Mouse (Mus musculus) testis, adult 2 months (tissue): ENCODE data around the gene Zfp654.

ENCODE experiments used
- CTCF ChIP-seq: fragments of 200-500 bp; IDR thresholded peaks from 2 replicates; pipeline ENCODE4 v1.5.1; 2012; ENCODE audit warnings: low read depth, mild to moderate bottlenecking, inconsistent platforms, low read length, moderate library complexity; ENCODE audit not compliant: control insufficient read depth, insufficient read depth, insufficient replicate concordance
- POLR2A ChIP-seq: fragments of 200-500 bp; IDR thresholded peaks from 2 replicates; pipeline ENCODE4 v1.6.1; 2012; ENCODE audit warnings: low read depth, mild to moderate bottlenecking, inconsistent platforms, low read length, moderate library complexity; ENCODE audit not compliant: control insufficient read depth

DNA sequence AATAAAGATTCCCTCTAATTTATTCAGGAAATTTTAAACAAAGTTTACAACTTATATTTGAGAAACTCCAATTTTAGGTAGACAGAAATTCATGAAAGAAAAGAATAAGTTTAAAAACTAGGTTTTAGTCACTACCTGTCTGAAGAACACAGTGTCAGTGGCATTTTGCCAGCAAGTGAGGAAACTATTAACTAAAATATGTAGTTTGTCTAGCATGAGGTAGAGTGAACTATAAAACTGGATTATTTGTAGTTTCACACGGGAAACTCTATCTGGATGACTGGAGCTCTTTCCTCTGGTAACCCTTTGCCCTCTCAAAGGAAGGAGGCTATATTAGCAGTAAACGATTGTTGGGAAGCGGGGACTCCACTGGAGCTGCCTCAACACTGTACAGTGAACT is 48.4 kb downstream of the Zfp654 start:
- TF ChIP-seq POLR2A (no peak), CTCF (no peak)
